Mouse (Mus musculus): ENCODE data around the gene Slc25a34.

Gene Slc25a34

DNA sequence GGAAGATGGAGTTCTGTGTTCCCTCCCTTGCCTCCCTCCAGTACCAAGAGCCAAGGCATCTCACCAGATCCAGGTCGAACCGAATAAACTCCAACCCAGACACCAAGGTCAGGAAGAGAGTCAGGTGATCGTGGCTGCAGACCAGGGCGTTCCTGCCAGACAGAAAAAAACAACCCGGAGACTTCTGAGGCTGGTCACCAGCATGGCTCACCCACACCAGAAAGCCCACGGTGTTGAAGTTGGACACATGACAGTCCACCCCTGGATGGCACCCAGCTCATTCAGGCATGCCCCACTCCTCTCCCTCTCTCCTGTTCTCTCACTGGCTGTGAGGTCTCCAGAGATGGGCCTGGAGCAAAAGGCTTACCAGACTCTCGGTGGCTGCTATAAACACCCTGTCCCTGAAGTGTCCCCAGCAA, 17.7 kb upstream of the Slc25a34 start:
- H3K4me1 ChIP-seq (replicated peaks; ENCODE audit: low read depth, low read length): peaks cover 27% of the 10 kb centered on the region

DNA sequence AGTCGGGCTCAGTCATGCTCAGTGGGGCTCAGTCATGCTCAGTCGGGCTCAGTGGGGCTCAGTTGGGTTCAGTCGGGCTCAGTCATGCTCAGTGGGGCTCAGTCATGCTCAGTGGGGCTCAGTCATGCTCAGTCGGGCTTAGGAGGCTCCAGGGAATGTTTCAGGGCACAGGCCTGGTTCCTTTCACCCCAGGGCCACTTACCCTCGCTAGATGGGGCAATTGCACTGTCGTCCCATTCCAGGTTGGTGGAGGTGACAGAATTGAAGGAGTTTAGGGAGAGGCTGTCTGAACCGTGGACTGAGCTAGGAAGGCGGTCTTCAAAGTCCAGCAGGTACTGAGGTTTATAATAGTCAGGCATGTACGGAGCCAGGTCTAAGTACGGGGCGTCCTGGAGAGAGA, 15.9 kb upstream of the Slc25a34 start:
- H3K27me3 ChIP-seq (ENCODE audit: insufficient read depth, low read length): no peaks in the 10 kb centered on the region
- no peak overlapping the region for H3K4me3 ChIP-seq (replicated peaks; ENCODE audit: low read length)
- H3K4me1 ChIP-seq (replicated peaks; ENCODE audit: low read depth, low read length): peaks cover 34% of the 10 kb centered on the region
- TF ChIP-seq CTCF (conservative IDR thresholded peaks at IDR 0.05; ENCODE audit: low read length): 0 out of 2 replicates have a peak, but pooled peaks have one; percentile 5
- no peak for TF ChIP-seq POU5F1 (IDR thresholded peaks at IDR 0.05; ENCODE audit: borderline replicate concordance, low read length)
- TF ChIP-seq NANOG (IDR thresholded peaks at IDR 0.05; ENCODE audit: borderline replicate concordance, low read length): no peak
- peaks cover 16% of the 10 kb centered on the region; the same call in 1 of the 2 replicates for H3K36me3 ChIP-seq (ENCODE audit: insufficient read depth, low read length)
- peaks cover 6% of the 10 kb centered on the region; the same call in 1 of the 2 replicates for H3K9me3 ChIP-seq (ENCODE audit: low read length)

More for the DNA sequence above, 17.7 kb upstream of the Slc25a34 start:
- Histone ChIP-seq H3K4me3 (replicated peaks; ENCODE audit: low read length) (0 out of 2 replicates have a peak overlapping the region, but pooled peaks have one; percentile 10), H3K9me3 (ENCODE audit: low read length) (peaks cover 6% of the 10 kb centered on the region; the same call in 1 of the 2 replicates), H3K36me3 (ENCODE audit: insufficient read depth, low read length) (peaks cover 16% of the 10 kb centered on the region; the same call in 1 of the 2 replicates), H3K27me3 (ENCODE audit: insufficient read depth, low read length) (no peaks in the 10 kb centered on the region)
- TF ChIP-seq POU5F1 (IDR thresholded peaks at IDR 0.05; ENCODE audit: borderline replicate concordance, low read length): no peak
- no peak for TF ChIP-seq CTCF (conservative IDR thresholded peaks at IDR 0.05; ENCODE audit: low read length)
- no peak for TF ChIP-seq NANOG (IDR thresholded peaks at IDR 0.05; ENCODE audit: borderline replicate concordance, low read length)

DNA sequence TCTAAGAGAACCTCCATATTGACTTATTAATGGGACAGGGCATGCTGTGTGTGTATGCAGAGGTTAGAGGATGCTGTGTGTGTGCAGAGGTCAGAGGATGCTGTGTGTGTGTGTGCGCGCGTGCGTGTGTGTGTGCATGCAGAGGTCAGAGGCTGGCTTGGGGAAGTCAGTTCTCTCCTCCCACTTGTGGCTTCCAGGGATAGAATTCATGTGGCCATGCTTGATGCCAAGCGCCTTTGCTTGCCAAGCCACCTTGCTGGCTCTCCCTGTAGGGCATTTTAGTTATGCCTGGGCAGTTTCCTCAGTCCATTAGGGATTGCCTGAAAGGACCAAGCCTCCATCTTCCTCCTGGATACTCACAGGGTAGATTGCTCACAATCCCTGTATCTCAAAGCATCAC, 13.1 kb upstream of the Slc25a34 start:
- Histone ChIP-seq H3K4me3 (replicated peaks; ENCODE audit: low read length) (no peak overlapping the region), H3K36me3 (ENCODE audit: insufficient read depth, low read length) (peaks cover 30% of the 10 kb centered on the region), H3K4me1 (replicated peaks; ENCODE audit: low read depth, low read length) (peaks cover 23% of the 10 kb centered on the region), H3K27me3 (ENCODE audit: insufficient read depth, low read length) (no peaks in the 10 kb centered on the region), H3K9me3 (ENCODE audit: low read length) (peaks cover 6% of the 10 kb centered on the region; the same call in 1 of the 2 replicates)
- TF ChIP-seq NANOG (IDR thresholded peaks at IDR 0.05; ENCODE audit: borderline replicate concordance, low read length): no peak
- TF ChIP-seq CTCF (conservative IDR thresholded peaks at IDR 0.05; ENCODE audit: low read length): no peak
- no peak for TF ChIP-seq POU5F1 (IDR thresholded peaks at IDR 0.05; ENCODE audit: borderline replicate concordance, low read length)

DNA sequence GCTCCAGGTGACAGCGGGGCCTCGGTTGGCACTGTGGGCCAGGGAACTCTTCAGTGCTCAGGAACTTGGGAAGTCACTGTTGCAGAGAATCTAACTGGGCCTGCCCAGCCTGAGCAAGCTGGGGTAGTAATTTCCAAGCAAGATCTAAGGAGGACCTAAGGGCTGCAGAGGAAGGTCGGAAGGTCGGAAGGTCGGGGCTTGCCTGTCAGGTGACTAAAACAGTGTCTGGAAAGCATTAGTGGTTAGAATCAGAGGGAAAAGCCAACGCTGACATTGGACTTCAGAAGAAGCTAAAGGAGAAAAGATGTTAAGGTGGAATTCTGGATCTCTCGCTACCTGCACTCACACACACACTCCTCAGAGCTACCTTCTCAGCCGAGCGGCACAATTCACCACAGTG, 12.4 kb upstream of the Slc25a34 start:
- peaks cover 6% of the 10 kb centered on the region; the same call in 1 of the 2 replicates for H3K9me3 ChIP-seq (ENCODE audit: low read length)
- peaks cover 23% of the 10 kb centered on the region for H3K4me1 ChIP-seq (replicated peaks; ENCODE audit: low read depth, low read length)
- H3K27me3 ChIP-seq (ENCODE audit: insufficient read depth, low read length): no peaks in the 10 kb centered on the region
- H3K36me3 ChIP-seq (ENCODE audit: insufficient read depth, low read length): peaks cover 30% of the 10 kb centered on the region
- H3K4me3 ChIP-seq (replicated peaks; ENCODE audit: low read length): no peak overlapping the region
- no peak for TF ChIP-seq CTCF (conservative IDR thresholded peaks at IDR 0.05; ENCODE audit: low read length)
- TF ChIP-seq NANOG (IDR thresholded peaks at IDR 0.05; ENCODE audit: borderline replicate concordance, low read length): no peak

DNA sequence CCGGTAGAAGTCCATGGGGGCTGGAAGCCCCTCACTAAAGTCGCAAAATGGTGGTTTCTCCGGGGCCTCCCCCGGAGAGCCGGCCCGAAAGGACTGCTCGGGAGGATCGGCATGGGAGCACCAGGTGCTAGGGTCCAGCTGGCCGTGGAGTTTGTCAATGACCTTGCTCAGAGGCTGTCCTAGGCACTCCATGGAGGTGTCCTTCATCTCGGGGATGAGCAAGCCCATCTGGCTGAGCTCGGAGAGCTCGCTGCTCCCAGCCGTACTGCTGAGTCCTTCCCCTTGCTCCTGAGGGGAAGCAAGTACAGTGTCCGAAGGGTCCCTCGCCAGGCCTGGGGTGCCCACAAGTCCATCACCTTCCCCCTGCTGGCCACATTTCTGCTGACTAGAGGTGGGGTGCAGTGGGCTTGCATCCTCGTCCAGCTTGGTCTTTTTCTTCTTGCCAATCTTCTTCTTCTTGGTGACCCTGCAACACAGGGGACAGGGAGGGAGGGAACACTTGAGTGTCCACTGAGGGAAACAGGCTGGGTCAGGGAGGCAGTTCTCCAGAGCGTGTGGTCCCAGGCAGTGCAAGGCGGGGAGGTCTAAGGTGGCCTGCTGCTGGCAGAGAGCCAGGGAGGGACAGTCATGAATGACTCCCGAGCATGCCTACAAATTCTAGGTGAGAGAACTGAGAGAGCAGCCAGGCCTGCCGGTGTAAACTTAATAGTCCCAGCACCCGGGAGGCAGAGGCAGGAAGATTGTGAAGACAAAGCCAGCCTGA, 8.7 kb upstream of the Slc25a34 start:
- peaks cover 32% of the 10 kb centered on the region for H3K36me3 ChIP-seq (ENCODE audit: insufficient read depth, low read length)
- H3K9me3 ChIP-seq (ENCODE audit: low read length): no peaks in the 10 kb centered on the region
- H3K4me3 ChIP-seq (replicated peaks; ENCODE audit: low read length): no peak overlapping the region
- TF ChIP-seq POU5F1 (IDR thresholded peaks at IDR 0.05; ENCODE audit: borderline replicate concordance, low read length) (no peak), CTCF (conservative IDR thresholded peaks at IDR 0.05; ENCODE audit: low read length) (no peak)
- peaks cover 50% of the 10 kb centered on the region for H3K4me1 ChIP-seq (replicated peaks; ENCODE audit: low read depth, low read length)
- no peaks in the 10 kb centered on the region for H3K27me3 ChIP-seq (ENCODE audit: insufficient read depth, low read length)

DNA sequence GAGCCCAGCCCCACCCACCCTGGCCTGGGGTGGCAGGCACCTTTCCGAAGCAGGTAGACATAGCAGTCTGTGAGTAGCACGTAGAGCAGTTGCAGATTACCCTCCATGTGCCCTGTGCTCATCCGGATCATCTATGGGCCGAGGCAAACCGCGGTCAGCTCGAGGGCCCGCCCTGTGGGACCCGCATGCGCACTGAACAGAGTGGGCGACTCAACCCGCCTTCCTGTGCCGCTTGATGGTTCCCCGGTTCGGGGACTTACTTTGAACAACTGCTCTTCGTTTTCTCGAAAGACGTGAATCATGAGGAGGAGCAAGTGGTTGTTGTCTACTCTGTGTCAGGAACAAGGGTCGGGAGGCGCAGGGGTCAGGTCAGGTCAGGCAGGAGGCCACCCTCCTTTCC, 7.6 kb upstream of the Slc25a34 start:
- Histone ChIP-seq H3K27me3 (ENCODE audit: insufficient read depth, low read length) (no peaks in the 10 kb centered on the region), H3K4me3 (replicated peaks; ENCODE audit: low read length) (peak overlapping the region; percentile 45), H3K36me3 (ENCODE audit: insufficient read depth, low read length) (peaks cover 32% of the 10 kb centered on the region), H3K9me3 (ENCODE audit: low read length) (no peaks in the 10 kb centered on the region), H3K4me1 (replicated peaks; ENCODE audit: low read depth, low read length) (peaks cover 55% of the 10 kb centered on the region)
- TF ChIP-seq CTCF (conservative IDR thresholded peaks at IDR 0.05; ENCODE audit: low read length) (no peak), POU5F1 (IDR thresholded peaks at IDR 0.05; ENCODE audit: borderline replicate concordance, low read length) (no peak), NANOG (IDR thresholded peaks at IDR 0.05; ENCODE audit: borderline replicate concordance, low read length) (no peak)

DNA sequence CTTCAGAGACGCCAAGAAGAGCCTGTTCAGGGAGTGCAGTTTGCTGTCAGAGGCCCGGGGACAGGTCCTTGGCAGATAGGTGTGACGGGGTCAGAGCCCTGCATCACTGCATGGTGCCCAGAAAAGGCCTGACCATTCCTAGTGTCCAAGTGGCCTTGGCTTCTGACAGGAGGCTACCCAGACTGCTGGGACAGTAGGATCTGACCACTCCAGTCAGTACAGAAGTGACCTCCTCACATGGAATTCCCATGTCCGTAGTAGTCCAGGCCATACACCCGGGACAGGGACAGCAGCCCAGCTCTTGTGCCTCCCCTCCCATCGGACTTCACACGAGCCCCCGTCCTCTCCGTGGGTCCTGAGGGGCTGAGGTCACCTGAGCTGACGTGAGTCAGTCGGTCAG, 6.4 kb upstream of the Slc25a34 start:
- Histone ChIP-seq H3K9me3 (ENCODE audit: low read length) (no peaks in the 10 kb centered on the region), H3K4me1 (replicated peaks; ENCODE audit: low read depth, low read length) (peaks cover 61% of the 10 kb centered on the region), H3K4me3 (replicated peaks; ENCODE audit: low read length) (no peak overlapping the region), H3K36me3 (ENCODE audit: insufficient read depth, low read length) (peaks cover 32% of the 10 kb centered on the region), H3K27me3 (ENCODE audit: insufficient read depth, low read length) (no peaks in the 10 kb centered on the region)
- TF ChIP-seq CTCF (conservative IDR thresholded peaks at IDR 0.05; ENCODE audit: low read length): no peak
- no peak for TF ChIP-seq POU5F1 (IDR thresholded peaks at IDR 0.05; ENCODE audit: borderline replicate concordance, low read length)
- TF ChIP-seq NANOG (IDR thresholded peaks at IDR 0.05; ENCODE audit: borderline replicate concordance, low read length): no peak

DNA sequence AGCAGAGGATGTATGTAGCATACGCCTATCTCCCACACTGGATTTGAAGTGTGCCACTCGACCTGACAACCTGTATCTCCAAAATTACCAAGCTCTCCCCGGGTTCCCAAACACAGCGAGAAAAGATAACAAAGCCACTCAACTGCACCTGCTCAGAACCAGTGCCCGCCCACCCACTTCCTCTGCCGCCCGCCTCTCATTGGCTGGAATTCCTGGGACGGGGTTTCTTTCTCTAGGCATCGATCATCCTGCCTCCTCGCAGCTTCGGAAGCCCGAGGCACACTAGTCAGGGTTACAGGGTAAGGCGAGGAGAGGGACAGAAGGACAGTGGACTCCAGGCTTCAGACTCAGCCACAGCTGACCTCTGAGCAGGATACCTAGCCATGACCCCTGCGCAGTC, 5.0 kb upstream of the Slc25a34 start:
- Histone ChIP-seq H3K36me3 (ENCODE audit: insufficient read depth, low read length) (peaks cover 32% of the 10 kb centered on the region), H3K9me3 (ENCODE audit: low read length) (no peaks in the 10 kb centered on the region), H3K4me1 (replicated peaks; ENCODE audit: low read depth, low read length) (peaks cover 72% of the 10 kb centered on the region), H3K27me3 (ENCODE audit: insufficient read depth, low read length) (no peaks in the 10 kb centered on the region), H3K4me3 (replicated peaks; ENCODE audit: low read length) (peak overlapping the region; percentile 26; the same call in 1 of the 2 replicates)
- TF ChIP-seq NANOG (IDR thresholded peaks at IDR 0.05; ENCODE audit: borderline replicate concordance, low read length) (no peak), CTCF (conservative IDR thresholded peaks at IDR 0.05; ENCODE audit: low read length) (no peak), POU5F1 (IDR thresholded peaks at IDR 0.05; ENCODE audit: borderline replicate concordance, low read length) (no peak)

All from E14TG2a.4 (cell line).